Mouse (Mus musculus): ENCODE measurements at regions not wholly inside any gene's neighbourhood (a gene's known extent, or its start where the extent isn't known, plus 50 kb on each side); places are given as distances from the start of the nearest gene placed in this dataset.

DNA sequence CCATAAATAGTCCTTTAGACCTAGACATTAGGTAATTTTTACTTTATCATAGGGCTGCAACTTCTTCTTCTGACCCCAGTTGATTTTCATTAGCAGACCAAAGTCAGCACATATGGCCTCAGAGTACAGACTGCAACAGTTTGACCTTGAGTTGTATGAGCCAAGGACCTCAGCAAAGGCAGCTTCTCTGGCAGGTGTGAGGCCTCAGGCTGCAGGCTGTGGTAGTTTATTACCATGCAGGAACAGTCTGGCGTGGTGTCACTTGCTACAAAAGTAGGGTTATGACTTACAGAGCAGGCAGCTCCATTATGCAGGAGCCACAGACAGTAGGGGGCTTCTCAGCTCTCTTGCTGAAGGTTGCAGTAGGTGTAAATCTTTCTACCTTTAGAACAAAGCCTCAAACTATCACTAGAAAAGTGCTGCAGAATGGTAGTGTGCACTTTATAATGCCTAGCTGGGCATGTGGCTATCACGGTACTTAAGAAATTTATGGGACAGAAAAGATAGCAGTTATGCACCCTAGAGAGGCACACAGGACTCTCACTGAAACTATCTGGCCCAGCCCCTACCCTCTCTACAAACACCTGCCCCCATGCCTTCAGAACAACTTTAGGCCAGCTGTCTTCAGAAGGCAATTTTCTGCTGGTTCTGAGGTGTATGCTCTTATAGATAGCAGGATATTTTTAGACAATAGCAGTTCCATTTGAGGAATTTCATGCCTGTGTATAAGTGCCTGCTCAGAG, 215.7 kb downstream of the Il15 start:
- Histone ChIP-seq H3K27ac (no peak overlapping the region), H3K27me3 (no peaks in the 10 kb centered on the region), H3K4me2 (no peak overlapping the region), H3K9ac (no peak overlapping the region), H3K4me3 (no peak overlapping the region), H3K4me1 (replicated peaks) (no peaks in the 10 kb centered on the region), H3K36me3 (no peaks in the 10 kb centered on the region), H3K9me3 (peaks cover 3% of the 10 kb centered on the region; the same call in 1 of the 2 replicates)
- no peak for ATAC-seq (ENCODE audit: low FRiP score)
- WGBS = 66% methylated on average over 2 of the region's 2 CpGs

- no peak for ATAC-seq (ENCODE audit: low FRiP score)
- Histone ChIP-seq H3K9ac (no peak overlapping the region), H3K4me1 (replicated peaks) (no peaks in the 10 kb centered on the region), H3K4me2 (no peak overlapping the region), H3K36me3 (no peaks in the 10 kb centered on the region), H3K4me3 (no peak overlapping the region), H3K27ac (no peak overlapping the region), H3K9me3 (no peaks in the 10 kb centered on the region), H3K27me3 (no peaks in the 10 kb centered on the region)
Observed at GRCm38 (mm10) chr8:82184022-82184421, 219.0 kb downstream of the Il15 start.

All from hindbrain, embryonic 13.5 days (tissue).